Mouse (Mus musculus): ENCODE data around the gene Cd86. TPM values are rescaled to one million over a fixed set of nuclear protein-coding genes. Genes with fewer than 3 reads are reported as not detected.

Gene Cd86
- polyA plus RNA-seq, 1 experiment from 2014 or later = 1.1 TPM

Other genes starting within 250 kb of the Cd86 start
- gene Stfa3, start 210.7 kb downstream of the Cd86 start, polyA plus RNA-seq (2015; fragmentation: Nextera tagmentation; extraction: Ambion mirVana) = 0.53 and 0.61 TPM in 2 replicates
- gene Casr, start 103.9 kb downstream of the Cd86 start, polyA plus RNA-seq (2015; fragmentation: Nextera tagmentation; extraction: Ambion mirVana) = 0.20 and 0.59 TPM in 2 replicates
- gene Ildr1, start 27.9 kb upstream of the Cd86 start, polyA plus RNA-seq (2015; fragmentation: Nextera tagmentation; extraction: Ambion mirVana) = 0.48 and 0.64 TPM in 2 replicates
- 8.8 and 12.5 TPM in 2 replicates for gene Slc15a2, start 118.9 kb upstream of the Cd86 start, polyA plus RNA-seq (2015; fragmentation: Nextera tagmentation; extraction: Ambion mirVana)
- 60.6 and 65.1 TPM in 2 replicates for gene Iqcb1, start 162.3 kb upstream of the Cd86 start, polyA plus RNA-seq (2015; fragmentation: Nextera tagmentation; extraction: Ambion mirVana)
- 0.66 and 0.72 TPM in 2 replicates for gene Eaf2, start 208.9 kb upstream of the Cd86 start, polyA plus RNA-seq (2015; fragmentation: Nextera tagmentation; extraction: Ambion mirVana)
- gene Golgb1, start 209.1 kb upstream of the Cd86 start, polyA plus RNA-seq (2015; fragmentation: Nextera tagmentation; extraction: Ambion mirVana) = 75.2 and 81.9 TPM in 2 replicates